ENCODE assay signal across 18 mouse cellular contexts in genomic region chr4:39817675-39818074, GRCm38 (mm10).
"Had no signal": no experiment of that assay in that cellular context is flagged by ENCODE, and none has a peak within 500 bp of the region (broad histone marks: within the 10 kb centered on the region; RNA-seq: fewer than 3 reads in every experiment).

No protein-coding gene starts in this region.

- H3K4me3 ChIP-seq: liver, embryonic 13.5 days; liver, embryonic 15.5 days; lung, embryonic 15.5 days; megakaryocyte, embryonic 14.5 days; neural tube, embryonic 12.5 days; stomach, embryonic 15.5 days had no signal

- H3K4me2 ChIP-seq: liver, embryonic 11.5 days; liver, embryonic 13.5 days; liver, embryonic 15.5 days; lung, embryonic 15.5 days; neural tube, embryonic 12.5 days; stomach, embryonic 15.5 days had no signal

- DNase-seq: liver, embryonic 13.5 days; liver, postnatal 0 days; lung, adult 2 months; lung, postnatal 14 days; lung, postnatal 36 days; right cerebral cortex, postnatal 14 days; thymus, adult 2 months; thymus, postnatal 25 days; thymus, postnatal 4 days had no signal

- H3K27ac ChIP-seq: liver, embryonic 13.5 days; liver, embryonic 15.5 days; lung, embryonic 15.5 days; macrophage; neural tube, embryonic 12.5 days; stomach, embryonic 15.5 days; stomach, postnatal 0 days had no signal

- H3K27me3 ChIP-seq: liver, embryonic 13.5 days; liver, embryonic 15.5 days; lung, embryonic 15.5 days; megakaryocyte, embryonic 14.5 days; neural tube, embryonic 12.5 days; stomach, embryonic 15.5 days had no signal

- H3K4me1 ChIP-seq: liver, embryonic 13.5 days; liver, embryonic 15.5 days; lung, embryonic 15.5 days; megakaryocyte, embryonic 14.5 days; neural tube, embryonic 12.5 days; stomach, embryonic 15.5 days had no signal

- H3K9ac ChIP-seq: liver, embryonic 13.5 days; liver, embryonic 15.5 days; liver, postnatal 0 days; lung, embryonic 15.5 days; neural tube, embryonic 12.5 days; stomach, embryonic 15.5 days had no signal

- ATAC-seq: liver, postnatal 0 days; lung, postnatal 0 days had no signal

- H3K36me3 ChIP-seq: liver, embryonic 13.5 days; liver, embryonic 15.5 days; lung, embryonic 15.5 days; neural tube, embryonic 12.5 days; stomach, embryonic 15.5 days had no signal

- H3K9me3 ChIP-seq: liver, embryonic 13.5 days; liver, embryonic 15.5 days; lung, embryonic 15.5 days; neural tube, embryonic 12.5 days; stomach, embryonic 15.5 days had no signal
